Mouse (Mus musculus) macrophage (primary cell): ENCODE data around the gene Kmt5a. TPM values are rescaled to one million over a fixed set of nuclear protein-coding genes. Genes with fewer than 3 reads are reported as not detected.
A peak's percentile ranks its signal among the peaks of the same experiment; 100 is the strongest.

Experiments
- H3K27ac ChIP-seq: fragments of 350-480 bp; formaldehyde crosslinking; 2 replicates; pipeline ENCODE4 v1.9.0; 2021
- H3K36me3 ChIP-seq: fragments of 350-480 bp; formaldehyde crosslinking; 2 replicates; pipeline ENCODE4 v1.9.0; 2021; ENCODE audit errors: inconsistent target
- H3K4me3 ChIP-seq: fragments of 350-480 bp; formaldehyde crosslinking; 2 replicates; pipeline ENCODE4 v1.9.0; 2021; ENCODE audit errors: inconsistent target
- H3K79me2 ChIP-seq: fragments of 350-480 bp; formaldehyde crosslinking; 2 replicates; pipeline ENCODE4 v1.9.0; 2021; ENCODE audit errors: inconsistent target
- WGBS: methylation state at CpG from one replicate; pipeline ENCODE4 v1.1.7; 2026; ENCODE audit warnings: inconsistent platforms; ENCODE audit not compliant: missing documents; 5-methylcytosine and 5-hydroxymethylcytosine counted together
- polyA plus RNA-seq: library from polyadenylated mRNA; stranded (reverse); fragments of 250-400 nt; gene quantifications from 3 replicates; pipeline ENCODE4 v1.2.4, GENCODE M21; 2018; ENCODE audit warnings: inconsistent platforms
- total RNA-seq, 78 experiments: library from RNA; depleted of rRNA; stranded (reverse); fragments of 250-400 nt; gene quantifications; 1 replicate in 9 of 78; 2 replicates in 24 of 78; 3 replicates in 43 of 78; 4 replicates in 2 of 78; pipeline ENCODE4 v1.2.4; 2018; ENCODE audit warnings: inconsistent platforms in 56 of 78

Kmt5a gene
- 100 to 1,000 TPM in 8 of 26 experiments, 10 to 100 TPM in 18; 52.3 to 174 (median 91.0) TPM for total RNA-seq (2018; cell fraction: chromatin; rRNA removed)
- total RNA-seq (2018; cell fraction: cytosol; rRNA removed) = 10 to 100 TPM; 45.9 to 87.1 (median 53.7) TPM
- total RNA-seq (2018; cell fraction: nucleus; rRNA removed) = 100 to 1,000 TPM in 5 of 26 experiments, 10 to 100 TPM in 21; 40.5 to 118 (median 71.6) TPM
- polyA plus RNA-seq = 41.0 to 134 TPM (median 67.4 TPM) in 3 replicates

DNA sequence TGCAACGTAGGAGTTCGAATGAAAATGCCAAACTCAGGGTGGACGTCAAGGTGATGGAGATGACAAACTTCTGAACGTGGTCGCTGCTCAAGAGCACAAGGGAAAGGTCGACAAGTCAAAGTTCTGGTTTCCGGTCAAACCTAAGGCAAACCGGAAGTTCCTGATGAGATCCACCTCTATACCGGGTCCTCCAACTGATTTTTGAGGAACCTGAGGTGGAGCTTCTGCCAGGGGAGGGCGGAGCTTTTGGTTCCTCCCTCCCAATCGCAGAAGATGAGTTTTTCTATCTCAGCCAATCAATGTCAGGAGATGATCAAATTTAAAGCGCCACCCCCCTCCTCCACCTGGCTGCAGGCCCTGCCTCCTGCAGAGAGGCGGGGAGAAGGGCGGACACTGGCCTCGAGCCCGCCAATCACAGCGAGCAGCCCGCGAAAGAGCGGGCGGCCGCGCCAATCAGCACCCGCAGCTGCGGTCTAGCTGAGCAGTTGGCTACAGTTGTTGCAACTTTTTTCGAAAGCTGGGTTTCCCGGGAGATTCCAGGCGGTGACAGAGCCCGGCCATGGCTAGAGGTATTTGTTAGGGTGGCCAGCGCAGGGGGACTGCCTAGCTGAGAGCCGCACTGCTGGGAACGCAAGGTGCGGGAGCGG lies at the start of gene Kmt5a:
TSS of gene Kmt5a (plus strand) at position 484 of the 647 bp plus-strand sequence.
- 1% methylated on average over 34 of the region's 34 CpGs for WGBS

DNA sequence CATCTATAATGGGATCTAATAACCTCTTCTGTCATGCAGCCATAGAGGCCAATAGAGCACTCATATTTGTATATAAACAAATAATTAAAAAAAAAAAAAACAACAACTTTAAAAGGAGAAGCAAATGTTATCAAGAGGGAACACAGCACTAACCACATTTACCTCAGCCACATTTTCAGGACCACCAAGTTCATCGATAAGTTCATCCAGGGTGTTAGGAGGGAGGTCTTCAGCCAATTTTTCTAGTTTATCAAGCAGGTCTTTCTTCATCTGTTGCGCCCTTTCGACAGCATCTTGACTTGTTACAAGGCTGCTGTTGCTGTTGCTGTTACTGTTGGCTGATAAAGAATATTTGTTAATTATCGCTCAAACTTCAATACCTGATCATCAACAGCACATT lies 47.3 kb upstream of the Kmt5a start:
- Histone ChIP-seq H3K79me2 (no peaks in the 10 kb centered on the region), H3K27ac (no peak overlapping the region), H3K36me3 (peaks cover 83% of the 10 kb centered on the region), H3K4me3 (no peak overlapping the region)
- 91% methylated on average over 4 of the region's 4 CpGs for WGBS

More for the DNA sequence above, at the start of gene Kmt5a:
- no peaks in the 10 kb centered on the region for H3K36me3 ChIP-seq
- H3K4me3 ChIP-seq = peak within 1 kb of the TSS; percentile 87
- peak within 1 kb of the TSS; percentile 74 for H3K27ac ChIP-seq
- H3K79me2 ChIP-seq = peaks cover 27% of the 10 kb centered on the region

DNA sequence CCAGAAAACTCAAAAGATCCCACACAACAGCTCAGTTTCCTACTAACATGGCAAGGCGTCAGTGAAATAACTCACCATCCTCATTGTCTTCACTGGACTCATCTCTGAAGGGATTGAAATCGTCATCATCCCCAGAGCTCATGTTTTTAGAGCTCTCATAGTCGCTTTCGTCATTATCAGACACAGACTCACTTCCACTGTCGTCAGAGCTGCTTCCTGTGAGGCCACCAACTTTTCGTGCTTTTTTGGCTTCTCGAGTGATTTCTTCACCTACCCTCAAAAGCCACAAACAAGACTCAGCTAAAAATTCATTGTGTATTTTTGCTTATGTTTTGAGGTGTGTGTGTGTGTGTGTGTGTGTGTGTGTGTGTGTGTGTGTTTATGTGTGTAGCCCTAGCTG lies 46.0 kb upstream of the Kmt5a start:
- H3K36me3 ChIP-seq = peaks cover 86% of the 10 kb centered on the region
- H3K27ac ChIP-seq = no peak overlapping the region
- no peak overlapping the region for H3K4me3 ChIP-seq
- 25% methylated on average over 7 of the region's 7 CpGs for WGBS
- H3K79me2 ChIP-seq = no peaks in the 10 kb centered on the region

DNA sequence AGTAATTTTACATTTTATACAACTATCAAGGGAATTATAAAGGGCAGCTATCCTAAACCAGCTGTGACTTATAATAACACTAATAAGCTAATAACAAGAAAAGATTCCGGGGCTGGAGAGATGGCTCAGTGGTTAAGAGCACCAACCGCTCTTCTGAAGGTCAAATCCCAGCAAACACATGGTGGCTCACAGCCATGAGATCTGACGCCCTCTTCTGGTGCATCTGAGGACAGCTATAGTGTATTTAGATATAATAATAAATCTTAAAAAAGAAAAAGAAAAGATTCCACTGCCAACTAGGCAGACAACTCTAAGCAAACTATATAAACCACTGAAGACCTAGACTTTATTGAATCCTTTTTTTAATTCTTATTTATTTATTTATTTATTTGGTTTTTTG lies 28.9 kb upstream of the Kmt5a start:
- 86% methylated on average over 3 of the region's 3 CpGs for WGBS
- H3K4me3 ChIP-seq = no peak overlapping the region
- peaks cover 51% of the 10 kb centered on the region for H3K36me3 ChIP-seq
- H3K79me2 ChIP-seq = peaks cover 25% of the 10 kb centered on the region
- no peak overlapping the region for H3K27ac ChIP-seq

DNA sequence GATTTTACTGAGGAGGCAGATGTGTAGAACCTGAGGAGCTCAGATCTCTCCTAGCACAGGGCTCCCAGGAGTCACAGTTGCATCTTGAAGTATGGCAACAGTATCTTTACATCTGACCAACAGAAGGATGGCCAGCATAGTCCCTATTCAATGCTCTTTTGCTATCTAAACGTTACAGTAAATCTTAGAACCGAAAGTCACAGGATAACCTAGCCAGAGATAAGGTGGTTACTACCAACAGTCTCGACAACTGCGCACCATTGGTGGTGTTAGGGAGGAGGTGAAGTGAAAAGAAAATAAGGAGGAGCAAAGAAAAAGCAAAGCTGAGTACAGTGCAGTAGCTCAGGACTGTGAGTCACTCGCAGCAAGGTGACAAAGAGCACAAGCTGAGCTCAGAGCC lies 27.6 kb upstream of the Kmt5a start:
- peaks cover 39% of the 10 kb centered on the region for H3K79me2 ChIP-seq
- H3K36me3 ChIP-seq = peaks cover 38% of the 10 kb centered on the region
- no peak overlapping the region for H3K27ac ChIP-seq
- 93% methylated on average over 5 of the region's 5 CpGs for WGBS
- H3K4me3 ChIP-seq = no peak overlapping the region

DNA sequence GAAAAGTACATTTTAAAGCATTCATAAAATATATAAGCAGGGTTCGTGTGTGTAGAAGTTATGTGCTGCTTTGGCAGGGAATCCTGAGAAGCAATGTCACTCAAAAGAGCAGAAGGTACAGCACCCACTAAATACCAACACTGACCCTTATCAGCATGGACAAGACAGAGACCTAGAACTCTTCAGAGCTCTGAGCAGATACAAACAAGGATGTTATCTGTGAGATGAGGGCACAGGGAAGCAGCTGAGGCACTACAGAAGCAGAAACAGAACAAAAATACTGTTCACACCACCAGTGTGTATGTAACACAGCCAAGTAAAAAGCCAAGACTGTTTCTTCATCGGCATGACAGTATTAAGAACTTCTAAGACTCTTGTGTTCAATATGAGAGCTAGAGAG lies 20.8 kb upstream of the Kmt5a start:
- Histone ChIP-seq H3K4me3 (no peak overlapping the region), H3K36me3 (no peaks in the 10 kb centered on the region), H3K27ac (no peak overlapping the region)

DNA sequence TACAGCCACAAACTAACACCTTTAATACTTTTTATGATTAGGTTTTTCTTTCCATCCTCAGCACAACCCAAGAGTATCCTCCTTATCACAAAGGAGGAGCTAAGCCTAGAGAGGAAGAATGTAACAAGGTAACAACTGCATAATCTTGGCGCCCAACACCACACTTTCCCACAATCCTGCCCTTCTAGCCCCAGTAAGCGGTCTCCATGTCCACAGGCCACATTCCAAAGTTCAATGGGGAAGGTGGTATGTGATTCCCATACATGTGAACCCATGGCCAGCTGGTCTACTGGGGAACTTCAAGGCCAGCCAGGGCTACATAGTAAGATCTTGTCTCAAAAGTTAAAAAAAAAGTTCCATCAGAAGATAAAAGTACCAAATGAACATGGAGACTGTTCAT lies 17.9 kb upstream of the Kmt5a start:
- Histone ChIP-seq H3K4me3 (no peak overlapping the region), H3K36me3 (no peaks in the 10 kb centered on the region), H3K79me2 (peaks cover 85% of the 10 kb centered on the region), H3K27ac (no peak overlapping the region)
- 100% methylated on average over 2 of the region's 2 CpGs for whole genome bisulfite sequencing

More for the DNA sequence above, 20.8 kb upstream of the Kmt5a start:
- WGBS = 97% methylated on average over 2 of the region's 2 CpGs
- peaks cover 100% of the 10 kb centered on the region for H3K79me2 ChIP-seq

DNA sequence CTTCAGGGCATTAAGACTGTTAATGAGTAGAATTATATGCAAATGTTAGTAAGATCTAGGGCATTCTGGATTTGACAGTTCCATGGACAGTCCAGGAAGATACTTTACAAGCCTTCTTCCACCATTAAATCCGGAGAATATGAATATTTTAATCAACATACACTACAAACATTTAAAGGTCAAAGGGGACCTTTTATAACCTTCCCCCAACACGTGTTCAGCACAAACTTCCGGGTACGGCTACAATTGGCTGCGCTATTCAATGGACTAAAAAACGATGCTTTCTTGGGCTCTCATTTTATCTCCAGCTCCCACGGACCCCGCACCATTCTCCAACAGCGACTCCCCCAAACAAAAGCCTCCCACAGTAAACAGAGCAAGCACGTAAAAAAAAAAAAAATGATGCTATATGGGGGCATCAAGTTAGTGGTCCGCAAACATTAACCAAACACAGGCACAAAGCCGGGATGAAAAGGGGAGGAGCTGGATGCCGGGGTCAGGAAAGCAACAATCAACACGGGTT lies 15.5 kb upstream of the Kmt5a start:
- WGBS = 6% methylated on average over 14 of the region's 14 CpGs

DNA sequence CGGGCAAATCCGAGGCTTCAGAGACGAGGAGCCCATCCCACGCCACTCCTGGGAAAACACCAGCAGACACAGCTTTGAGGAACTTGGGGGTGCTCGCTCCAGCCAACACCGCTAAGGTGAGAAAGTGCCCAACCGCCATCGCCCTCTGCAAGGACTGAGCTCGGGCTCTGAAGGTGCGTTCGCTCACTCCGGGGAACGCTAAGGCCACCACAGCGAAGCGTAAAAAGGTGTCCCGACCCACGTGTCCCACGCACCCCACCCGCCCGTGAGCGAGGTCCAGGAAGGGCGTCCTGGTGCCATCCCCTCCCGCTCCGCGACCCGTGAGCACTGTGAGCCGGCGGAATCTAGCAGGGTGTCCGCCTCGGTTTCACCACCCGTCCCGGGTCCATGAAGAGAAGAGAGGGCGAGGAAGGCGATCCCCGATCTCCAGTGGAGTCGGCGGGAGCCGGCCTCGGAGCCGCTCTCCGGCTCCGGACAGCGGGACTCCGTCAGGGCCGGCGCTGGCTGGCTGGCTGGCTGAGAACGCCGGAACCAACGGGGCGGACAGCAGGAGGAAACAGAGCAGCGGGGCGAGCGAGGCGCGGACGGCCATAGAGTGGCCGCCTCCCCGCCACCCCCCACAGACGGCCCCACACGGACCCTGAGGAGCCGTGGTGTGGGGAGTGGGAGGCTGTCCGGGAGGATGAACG lies 14.9 kb upstream of the Kmt5a start:
- Histone ChIP-seq H3K27ac (peak overlapping the region; percentile 22; the same call in 1 of the 2 replicates), H3K36me3 (no peaks in the 10 kb centered on the region), H3K79me2 (peaks cover 55% of the 10 kb centered on the region), H3K4me3 (peak overlapping the region; percentile 73)
- WGBS = 2% methylated on average over 47 of the region's 63 CpGs

More for the DNA sequence above, 15.5 kb upstream of the Kmt5a start:
- no peaks in the 10 kb centered on the region for H3K36me3 ChIP-seq
- peak overlapping the region; percentile 22; the same call in 1 of the 2 replicates for H3K27ac ChIP-seq
- peak overlapping the region; percentile 73 for H3K4me3 ChIP-seq
- H3K79me2 ChIP-seq = peaks cover 61% of the 10 kb centered on the region

DNA sequence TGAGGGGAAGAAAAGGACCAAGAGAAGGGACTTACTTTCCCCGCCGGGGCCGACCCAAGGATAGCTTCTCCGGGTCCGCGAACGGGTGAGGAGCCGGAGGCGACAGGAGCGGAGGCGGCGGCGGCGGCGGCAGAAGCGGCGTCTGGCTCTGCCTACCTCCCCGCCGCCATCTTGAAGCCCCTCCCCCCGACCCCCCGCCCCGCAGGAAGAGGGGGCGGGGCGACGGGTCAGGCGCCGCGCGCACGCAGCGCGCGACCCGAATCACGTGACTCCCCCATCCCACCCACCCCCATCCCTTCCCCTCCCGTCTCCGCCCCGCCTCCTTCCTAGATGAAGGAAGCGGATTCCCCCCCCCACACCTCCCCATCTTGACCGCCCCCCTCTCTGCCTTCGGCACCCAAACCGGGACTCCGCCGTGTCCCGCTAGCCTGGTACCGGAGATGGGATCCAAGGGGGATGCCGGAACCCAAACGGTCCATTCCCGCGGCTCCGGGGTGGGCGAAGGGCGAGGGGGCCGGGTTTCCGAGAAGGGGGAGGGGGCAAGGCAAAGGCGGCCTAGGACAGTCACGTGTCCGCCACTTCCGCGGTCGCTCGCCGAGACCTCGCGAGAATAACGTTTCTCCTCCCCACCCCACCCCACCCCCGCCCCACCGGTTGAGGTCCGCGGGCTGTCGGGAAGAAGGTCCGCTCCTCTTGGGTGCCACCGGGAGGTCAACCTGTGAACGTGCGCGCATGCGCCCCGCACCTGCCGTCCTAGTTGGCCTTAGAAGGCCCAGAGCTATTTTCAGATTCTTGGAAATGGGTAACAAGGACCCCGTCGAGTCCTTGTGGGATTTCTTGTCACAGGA lies 14.1 kb upstream of the Kmt5a start, which contains the start of gene Sbno1:
TSS of gene Sbno1 (minus strand) at position 590 of the 848 bp plus-strand sequence.
- Histone ChIP-seq H3K4me3 (peak within 1 kb of the TSS; percentile 73), H3K79me2 (peaks cover 47% of the 10 kb centered on the region), H3K27ac (peak within 1 kb of the TSS; percentile 77), H3K36me3 (no peaks in the 10 kb centered on the region)
- under 1% methylated on average over 47 of the region's 81 CpGs for WGBS

DNA sequence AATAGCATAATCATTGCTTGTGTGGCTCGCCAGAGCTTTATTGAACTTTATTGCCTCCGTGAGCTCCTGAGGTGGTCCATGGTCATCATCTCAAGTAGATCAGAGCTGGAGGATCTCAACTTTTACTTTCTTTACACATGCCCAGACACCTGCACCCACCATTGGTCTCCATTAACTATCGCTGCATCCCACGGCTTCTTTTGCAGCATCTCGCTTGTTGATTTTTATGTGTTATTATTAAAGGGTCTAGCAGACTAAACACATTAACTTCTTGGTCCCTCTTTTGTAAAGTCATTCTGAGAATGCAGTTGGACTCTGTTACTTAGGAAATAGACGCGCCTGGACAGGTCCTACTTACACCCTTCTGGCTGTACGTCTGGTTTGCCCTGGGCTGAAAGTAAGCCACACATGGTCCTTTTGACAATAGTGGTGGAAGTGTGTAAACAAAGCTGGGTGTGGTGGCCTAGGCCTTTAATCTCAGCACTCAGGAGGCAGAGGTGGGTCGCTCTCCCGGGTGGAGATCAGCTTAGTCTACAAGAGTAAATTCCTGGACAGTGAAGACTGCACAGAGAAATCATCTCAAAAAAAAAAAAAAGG lies 13.2 kb upstream of the Kmt5a start:
- WGBS = 96% methylated on average over 10 of the region's 10 CpGs
- H3K36me3 ChIP-seq = no peaks in the 10 kb centered on the region
- H3K27ac ChIP-seq = peak overlapping the region; percentile 77
- H3K4me3 ChIP-seq = peak overlapping the region; percentile 73
- H3K79me2 ChIP-seq = peaks cover 38% of the 10 kb centered on the region

DNA sequence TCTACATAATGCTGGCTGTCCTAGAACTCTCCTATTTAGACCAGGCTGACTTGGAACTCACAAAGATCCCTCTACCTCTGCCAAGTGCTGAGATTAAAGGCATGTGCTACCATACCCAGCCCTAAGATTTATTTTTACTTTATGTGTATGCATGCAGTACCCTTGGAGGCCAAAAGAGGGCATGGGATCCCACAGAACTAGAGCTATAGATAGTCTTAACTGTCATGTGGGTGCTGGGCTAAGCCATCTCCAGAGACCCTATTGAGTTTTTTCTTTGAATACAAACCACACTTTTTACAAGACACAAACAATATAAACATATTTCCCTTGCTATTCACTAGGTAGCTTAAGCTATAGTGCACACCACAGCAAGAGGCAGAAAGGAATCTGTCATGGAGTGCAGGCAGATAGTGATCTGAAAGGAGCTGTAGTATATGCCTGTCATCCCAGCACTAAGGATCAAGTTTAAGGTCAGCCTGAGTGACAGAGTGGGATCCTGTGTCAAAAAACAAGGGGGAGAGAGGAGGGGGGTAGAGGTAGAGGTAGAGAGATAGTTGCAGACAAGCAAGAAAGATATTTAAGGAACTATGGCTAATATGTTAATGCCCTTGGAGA lies 7.2 kb upstream of the Kmt5a start:
- no peaks in the 10 kb centered on the region for H3K79me2 ChIP-seq
- H3K27ac ChIP-seq = no peak overlapping the region
- H3K4me3 ChIP-seq = no peak overlapping the region
- no peaks in the 10 kb centered on the region for H3K36me3 ChIP-seq

DNA sequence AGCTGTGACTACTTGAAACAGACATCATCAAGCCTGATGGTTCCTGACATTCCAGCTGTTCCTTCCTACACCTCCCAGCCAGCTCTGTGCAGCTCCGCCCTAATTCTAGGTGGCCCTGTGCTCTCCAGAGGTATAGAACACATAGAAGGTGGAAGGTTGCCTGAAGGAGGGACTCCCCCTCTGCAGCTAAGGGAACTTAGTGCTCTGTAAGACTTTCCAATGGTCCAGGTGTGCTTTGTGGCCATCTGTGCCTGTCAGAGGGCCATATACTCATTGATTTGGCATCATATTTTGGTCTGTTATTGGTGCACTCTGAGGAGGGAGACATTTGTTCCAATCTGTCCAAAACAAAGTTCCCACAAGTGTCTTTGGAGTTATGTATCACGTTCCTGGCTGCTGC lies 6.7 kb upstream of the Kmt5a start:
- Histone ChIP-seq H3K36me3 (no peaks in the 10 kb centered on the region), H3K27ac (no peak overlapping the region), H3K4me3 (no peak overlapping the region), H3K79me2 (no peaks in the 10 kb centered on the region)
- 84% methylated on average over 2 of the region's 2 CpGs for WGBS
